Mouse (Mus musculus) bone marrow, adult 2 months (tissue): ENCODE measurements around the gene B4galt3.

Experiments
- CTCF ChIP-seq: fragments of 200-500 bp; IDR thresholded peaks from 2 replicates; pipeline ENCODE4 v1.5.1; 2011; ENCODE audit warnings: low read length, control low read depth; ENCODE audit not compliant: control insufficient read depth, insufficient read depth
- POLR2A ChIP-seq: fragments of 200-500 bp; IDR thresholded peaks from 2 replicates; pipeline ENCODE4 v1.6.1; 2011; ENCODE audit warnings: low read depth, mild to moderate bottlenecking, control low read depth, low read length, borderline replicate concordance; ENCODE audit not compliant: control insufficient read depth

DNA sequence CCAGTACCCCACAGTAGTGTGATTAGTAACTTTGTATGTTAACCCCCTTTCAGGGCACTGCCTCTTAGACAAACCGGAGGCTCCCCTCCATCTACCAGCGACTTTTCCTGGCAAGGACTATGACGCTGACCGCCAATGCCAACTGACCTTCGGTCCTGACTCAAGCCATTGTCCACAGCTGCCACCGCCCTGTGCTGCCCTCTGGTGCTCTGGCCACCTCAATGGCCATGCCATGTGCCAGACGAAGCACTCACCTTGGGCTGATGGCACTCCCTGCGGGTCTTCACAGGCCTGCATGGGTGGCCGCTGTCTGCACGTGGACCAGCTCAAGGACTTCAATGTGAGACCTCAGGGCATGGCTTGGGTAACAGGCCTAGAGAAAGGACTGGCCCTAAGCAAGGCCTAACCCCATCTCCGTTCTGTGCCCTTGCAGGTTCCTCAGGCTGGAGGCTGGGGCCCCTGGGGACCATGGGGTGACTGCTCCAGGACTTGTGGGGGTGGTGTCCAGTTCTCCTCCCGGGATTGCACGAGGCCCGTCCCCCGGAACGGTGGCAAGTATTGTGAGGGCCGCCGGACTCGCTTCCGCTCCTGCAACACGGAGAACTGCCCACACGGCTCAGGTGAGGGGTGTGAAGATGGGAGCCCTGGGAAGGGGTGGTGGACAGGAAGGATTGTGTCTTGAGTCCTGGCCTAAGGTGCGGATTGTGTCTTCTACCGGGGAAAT lies 13.9 kb upstream of the B4galt3 start:
- TF ChIP-seq CTCF, result no peak
- no peak for TF ChIP-seq POLR2A
